Mouse (Mus musculus) kidney, postnatal 14 days (tissue): ENCODE measurements around the gene Pigk.
"Not testable (repeated sequence)": the region's sequence is repeated elsewhere in the genome, so short reads cannot be mapped to it uniquely, and the experiment has no call there.

Source experiments
- DNase-seq: peaks from one replicate; pipeline ENCODE4 v3.0.0; 2022; ENCODE audit warnings: mixed read lengths

Gene Pigk

DNA sequence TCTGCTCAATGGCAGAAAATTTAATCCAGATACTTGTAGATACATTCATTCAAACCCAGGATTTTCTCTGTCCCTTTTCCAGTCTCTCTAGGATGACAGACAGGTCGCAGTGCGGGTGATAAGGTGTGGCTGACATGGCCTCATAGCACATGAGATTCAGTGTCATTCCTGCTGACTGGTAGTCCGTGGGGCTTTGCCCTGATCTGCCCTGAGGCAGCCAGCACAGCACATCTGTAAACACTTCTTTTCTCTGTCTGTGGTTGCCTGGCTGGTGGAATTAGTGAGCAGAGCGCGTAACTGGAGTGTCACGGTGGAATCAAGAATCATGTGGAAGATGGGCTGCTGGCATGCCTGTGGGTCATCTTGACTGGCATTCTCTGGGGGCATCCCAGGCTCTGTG lies 56.2 kb downstream of the Pigk start:
- DNase-seq, result no peak

DNA sequence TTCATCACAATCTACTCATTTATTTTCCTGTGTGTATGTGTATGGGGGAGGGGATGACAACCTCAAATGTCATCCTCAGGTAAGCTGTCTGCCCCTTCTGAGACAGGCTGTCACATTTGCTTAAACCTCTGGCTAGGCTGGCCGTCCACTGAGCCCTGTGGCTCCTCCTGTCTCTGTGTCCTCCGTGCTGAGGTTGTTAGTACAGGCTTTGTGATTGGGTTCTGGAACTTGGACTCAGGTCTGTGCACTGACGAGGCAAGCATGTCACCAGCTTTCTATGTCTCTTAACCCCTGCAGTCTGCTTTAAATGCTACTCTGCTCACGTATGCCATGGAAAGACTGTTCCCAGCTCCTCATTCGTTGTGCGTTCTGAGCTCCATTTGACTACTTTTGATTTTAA lies 62.5 kb downstream of the Pigk start:
- peak; percentile 20 for DNase-seq

DNA sequence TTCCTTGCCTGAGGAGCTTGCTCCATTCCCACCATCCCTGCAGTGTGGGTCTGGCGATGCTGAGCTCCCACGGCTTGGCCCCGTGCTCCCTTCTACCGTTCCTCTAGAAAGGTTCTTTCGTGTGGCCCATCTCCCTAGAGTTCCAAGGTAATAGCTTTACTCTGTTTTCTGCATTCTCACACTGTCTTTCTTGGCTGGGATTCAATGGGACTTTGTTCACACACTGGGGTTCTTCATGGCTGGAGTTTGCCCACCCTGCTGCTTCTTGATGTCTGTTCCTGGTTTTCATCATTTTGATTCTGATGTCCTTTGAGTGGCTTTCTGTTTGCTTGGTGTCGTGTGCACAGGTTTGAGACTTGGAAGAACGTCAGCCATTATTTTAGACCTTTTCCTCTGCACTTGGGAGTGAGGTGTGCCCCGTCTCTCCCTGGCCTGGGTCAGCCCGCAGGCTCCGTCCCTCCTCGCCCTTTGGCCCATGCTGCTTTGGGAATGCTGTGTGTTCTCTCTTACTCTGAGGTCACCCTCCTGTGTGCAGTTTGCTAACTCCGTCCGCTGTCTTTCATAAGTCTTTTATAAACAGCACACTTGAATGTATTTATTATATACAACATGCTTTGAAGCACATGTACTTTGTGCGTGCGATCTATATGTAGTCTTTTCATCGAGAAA lies 63.1 kb downstream of the Pigk start:
- DNase-seq, result peak; percentile 64

DNA sequence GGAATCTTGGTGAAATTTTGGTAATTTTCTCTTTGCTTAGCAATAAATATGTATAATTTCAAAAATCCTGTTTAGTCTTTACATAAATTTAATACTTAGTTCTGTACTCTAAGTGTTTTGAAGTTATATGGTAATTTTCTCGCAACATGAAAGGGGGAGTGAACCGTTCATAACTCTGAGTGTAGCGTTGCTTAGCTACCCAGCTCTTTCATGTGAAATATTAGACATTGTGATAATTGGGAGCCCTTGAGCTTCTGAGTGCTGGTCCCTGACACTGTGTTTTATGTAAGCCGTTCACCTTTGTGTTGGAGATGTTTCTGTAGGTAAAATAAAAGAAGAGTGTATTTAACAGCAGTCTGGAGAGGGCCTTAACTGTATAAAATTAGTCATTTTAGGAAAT lies 65.9 kb downstream of the Pigk start:
- no peak for DNase-seq

DNA sequence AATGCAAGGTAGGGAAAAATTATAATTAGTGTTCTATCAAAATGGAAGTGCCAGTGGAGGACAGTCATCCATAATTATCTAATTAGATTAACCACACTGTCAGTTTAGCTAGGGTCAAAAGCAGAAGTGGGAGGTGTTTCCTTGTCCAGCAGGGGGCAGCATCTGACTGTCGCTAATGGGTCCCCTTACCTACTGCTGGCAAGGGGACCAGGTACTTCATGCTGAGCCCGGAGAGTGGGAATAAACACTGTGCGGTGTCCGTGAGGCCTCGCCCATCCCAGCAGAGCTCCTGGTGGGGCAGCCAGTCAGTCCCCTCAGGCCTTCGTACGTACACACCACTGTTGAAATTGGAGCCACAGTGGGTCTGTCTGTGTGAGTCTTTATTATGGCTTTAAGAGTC lies 69.9 kb downstream of the Pigk start:
- peak; percentile 72 for DNase-seq

DNA sequence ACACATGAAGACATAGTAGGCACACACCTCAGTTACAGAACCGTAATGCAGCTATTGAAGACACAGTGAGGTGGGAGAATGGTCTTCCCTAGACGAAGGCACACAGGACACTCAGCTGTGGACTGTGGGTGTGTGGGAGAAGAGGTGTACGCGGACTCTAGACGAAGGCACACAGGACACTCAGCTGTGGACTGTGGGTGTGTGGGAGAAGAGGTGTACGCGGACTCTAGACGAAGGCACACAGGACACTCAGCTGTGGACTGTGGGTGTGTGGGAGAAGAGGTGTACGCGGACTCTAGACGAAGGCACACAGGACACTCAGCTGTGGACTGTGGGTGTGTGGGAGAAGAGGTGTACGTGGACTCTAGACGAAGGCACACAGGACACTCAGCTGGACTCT lies 70.5 kb downstream of the Pigk start:
- DNase-seq, result not testable (repeated sequence)

DNA sequence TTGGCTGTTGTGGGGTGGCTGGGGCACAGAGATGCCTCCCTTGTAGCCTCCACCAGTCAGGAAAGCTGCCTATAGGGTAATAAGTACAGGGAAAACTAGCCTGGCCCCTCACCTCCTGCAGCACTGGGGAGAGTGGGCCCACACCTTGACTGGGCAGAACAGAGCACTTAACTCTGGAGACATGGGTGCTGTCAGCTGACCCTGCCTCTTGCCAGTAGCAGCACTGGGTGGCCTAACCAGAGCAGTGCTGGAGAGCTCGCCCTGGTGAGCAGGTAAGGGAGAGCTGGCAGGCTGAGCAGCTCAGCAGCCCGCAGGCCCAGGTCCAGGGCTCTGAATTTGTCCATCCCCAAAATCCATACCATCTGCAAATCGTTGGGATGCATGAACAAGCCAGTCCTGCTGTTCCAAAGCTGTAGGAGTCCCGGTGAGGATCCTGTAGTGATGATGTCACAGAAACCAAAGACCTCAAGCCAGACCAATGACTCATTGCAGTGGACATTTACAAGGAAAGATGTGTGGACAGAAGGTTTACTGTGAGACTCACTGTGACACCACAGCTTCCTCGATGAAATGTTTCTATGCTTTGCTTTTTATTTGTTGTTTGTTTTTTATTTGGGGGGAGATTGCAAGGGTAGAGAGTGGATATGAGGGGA lies 74.5 kb downstream of the Pigk start:
- not testable (repeated sequence) for DNase-seq

DNA sequence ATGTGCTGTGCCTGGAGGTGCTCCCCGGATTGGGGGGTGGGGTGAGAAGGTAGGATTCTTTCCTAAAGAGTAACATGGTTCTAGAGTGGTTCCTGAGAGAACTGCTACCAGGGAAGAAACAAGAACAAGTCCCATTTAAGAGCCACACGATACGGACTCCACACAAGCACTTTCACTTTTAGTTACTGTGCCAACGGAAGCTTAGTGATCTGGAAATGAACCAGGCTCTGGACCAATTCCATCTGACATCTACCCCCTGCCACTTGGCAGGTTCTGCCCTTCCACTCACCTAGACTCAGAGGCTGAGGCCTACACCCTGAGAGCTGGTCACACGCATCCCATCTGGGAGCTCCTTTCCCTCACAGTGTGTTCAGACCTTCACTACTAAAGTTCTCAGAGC lies 78.7 kb downstream of the Pigk start:
- no peak for DNase-seq

DNA sequence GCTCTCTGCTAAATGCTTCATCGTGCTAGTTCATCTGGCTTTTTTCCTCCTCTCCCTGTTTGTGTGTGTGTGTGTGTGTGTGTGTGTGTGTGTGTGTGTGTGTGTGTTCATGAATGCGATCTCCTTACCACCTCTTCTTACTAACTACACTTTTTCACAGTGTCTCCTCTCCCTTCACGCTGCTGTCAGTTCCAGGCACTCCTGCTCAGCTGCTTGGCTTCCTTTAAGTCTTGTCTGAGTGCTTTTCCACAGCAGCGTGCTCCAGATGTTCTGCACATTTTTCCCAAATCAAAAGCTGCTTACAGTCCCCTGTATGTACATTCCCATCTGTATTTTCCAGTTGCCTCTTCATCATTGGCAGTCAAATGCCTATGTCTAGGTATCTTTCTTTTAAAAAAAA lies 79.1 kb downstream of the Pigk start:
- DNase-seq, result no peak

DNA sequence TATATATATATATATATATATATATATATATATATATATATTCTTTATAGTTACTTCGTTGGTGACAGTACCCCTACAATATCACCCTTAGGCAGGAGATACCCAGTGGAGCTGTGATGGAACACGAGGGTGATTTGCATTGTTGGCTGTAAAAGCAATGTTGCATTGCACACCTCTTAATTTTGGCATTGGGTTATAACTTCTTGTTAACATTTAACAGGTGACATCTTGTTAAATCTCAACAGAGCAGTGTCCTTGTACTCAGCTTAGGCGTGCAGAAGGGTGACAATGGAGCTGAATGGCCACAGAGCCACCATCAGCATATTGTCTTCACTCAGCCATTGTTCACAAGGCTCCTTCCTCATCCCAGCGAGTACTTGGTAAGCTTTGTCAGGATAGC lies 82.3 kb downstream of the Pigk start:
- no peak for DNase-seq

DNA sequence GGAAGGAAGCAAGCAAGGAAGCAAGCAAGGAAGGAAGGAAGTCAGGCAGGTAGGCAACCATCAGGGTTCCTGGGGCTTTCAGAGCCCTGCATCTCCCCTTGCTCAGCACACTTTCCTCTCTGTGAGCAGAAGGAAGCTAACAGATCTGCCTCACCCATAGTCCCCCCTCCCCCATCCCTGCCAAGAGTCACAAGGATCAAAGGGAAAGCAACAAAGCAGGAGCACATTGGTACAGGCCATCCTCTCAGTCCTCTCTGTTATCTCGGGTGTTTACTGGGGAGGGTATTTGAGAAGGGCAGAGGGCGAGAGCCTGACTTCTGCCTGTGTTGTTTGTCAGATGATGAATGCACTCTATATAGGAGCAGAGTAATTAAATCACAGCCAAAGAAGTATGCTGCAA lies 83.5 kb downstream of the Pigk start:
- DNase-seq, result no peak

DNA sequence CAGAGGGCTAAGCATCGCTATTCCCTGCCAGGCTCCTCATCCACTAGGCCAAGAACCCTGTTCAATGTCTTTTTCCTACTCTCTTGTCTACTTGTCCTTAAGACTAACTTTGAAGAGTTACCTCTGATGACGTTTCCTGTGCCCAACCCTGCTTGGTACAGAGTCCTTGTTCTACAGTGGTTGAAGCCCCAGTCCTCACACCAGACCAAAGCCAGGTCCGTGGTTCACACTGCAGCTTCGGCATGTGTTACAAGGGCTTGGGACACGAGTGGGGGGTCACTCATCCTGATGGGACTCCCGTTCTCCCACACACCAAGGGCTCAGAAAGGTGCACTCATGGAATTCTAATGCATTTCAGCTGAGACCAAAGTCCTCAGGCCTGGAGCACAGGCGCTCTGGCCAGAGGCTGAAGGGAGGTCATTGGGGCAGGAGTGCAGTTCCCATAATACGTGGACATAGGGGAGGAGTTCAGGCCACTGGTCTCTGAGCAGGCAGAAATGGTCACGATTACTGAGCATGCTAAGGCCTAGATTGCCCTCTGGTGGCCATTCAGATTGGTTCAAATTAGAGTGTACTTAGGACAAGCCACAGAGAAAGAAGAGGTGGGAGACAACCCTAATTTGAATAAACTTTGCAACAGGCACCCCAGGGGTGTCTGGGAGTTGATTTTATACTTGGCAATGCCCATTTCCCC lies 86.0 kb downstream of the Pigk start:
- DNase-seq, result peak; percentile 70

DNA sequence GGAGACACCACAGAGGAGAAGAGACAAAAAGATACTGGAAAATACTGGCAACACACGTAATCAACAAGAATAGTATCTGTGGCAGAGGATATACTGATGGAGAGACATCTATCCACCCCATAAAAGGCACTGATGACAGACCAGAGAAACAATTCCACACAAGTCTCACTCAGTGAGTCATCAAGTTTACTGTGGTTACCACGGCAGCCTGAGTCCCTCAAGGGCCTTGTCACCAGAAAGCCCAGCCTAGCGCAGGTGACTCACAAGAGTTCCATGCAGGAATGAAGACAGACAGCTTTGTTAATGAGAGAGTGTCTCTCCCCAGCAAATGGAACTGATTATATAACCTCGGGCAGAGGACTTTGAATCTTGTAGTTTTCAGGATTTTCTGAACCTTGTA lies 100.0 kb downstream of the Pigk start:
- DNase-seq, result no peak

DNA sequence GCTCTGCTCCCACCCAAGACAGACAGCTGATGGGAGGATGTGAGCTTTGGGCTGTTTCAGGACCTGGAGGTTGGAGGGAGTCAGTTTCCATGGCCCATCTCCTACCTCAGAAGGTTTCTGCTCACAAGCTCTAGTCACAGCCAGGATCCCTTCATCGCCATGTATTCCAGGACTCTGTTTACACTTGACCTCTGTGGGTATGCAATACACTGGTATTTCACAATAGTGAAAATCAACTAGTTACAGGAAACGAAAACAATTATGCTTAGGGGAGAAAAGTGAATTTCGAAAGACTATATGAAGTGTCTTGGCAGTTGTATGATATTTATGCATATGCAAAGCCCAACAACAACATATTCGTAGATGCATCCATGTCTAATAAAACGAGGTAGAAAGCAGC lies 101.2 kb downstream of the Pigk start:
- no peak for DNase-seq

DNA sequence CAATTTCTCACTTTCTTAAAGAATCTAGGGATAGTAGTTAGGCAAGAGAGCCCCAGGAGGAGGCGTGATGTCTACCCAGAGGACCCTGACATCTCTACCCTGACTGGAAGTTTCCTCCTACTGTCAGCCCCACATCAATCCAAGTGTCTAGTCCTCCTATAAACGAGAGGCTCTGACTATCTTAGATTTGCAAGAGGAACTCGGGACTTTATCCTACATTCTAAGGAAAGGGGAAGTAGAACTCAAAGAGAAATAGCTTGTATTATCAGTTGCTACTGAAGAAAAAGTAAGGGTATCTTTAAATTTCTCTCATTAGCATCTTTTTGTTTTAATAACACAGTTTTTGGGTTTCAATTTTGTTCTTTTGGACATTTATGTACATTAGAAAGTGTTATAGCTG lies 106.5 kb downstream of the Pigk start:
- no peak for DNase-seq

DNA sequence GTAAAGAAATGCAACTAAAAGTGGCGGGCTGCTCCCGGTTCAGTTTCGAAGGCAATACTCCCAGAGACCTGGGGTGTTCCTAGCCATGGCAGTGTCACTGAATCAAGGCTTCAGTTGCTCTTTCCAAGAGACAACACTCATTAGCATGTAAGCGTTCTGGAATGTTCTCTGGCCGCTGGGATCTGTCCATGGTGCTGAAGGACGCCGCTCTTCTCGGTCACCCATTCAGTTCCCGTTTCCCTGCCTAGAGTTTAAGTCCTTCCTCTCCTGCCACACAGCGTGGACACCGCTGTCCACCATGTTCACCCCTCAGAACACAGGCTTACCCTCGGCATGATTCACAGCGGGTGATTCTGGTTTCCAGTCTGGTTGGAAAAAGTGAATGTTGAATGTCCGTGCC lies 107.3 kb downstream of the Pigk start:
- DNase-seq, result peak; percentile 84

DNA sequence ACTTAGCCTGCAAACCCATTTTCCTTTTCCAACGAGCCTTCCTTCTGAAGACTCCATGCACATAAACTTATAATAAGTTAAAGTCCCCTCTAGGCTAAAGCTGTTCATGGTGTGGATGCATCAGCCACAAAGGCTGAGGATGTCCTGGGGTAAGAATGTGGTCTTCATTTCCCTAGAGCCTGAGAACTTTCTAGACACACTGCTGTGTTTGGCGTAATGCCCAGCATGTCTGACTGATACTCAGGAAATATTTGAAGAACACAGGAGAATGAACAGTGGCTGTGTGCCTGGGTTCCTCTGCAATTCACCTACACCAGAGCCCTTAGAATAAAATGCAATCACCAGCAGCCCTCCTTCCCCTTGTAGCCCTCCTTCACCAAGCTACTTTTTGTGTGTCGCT lies 117.5 kb downstream of the Pigk start:
- peak; percentile 72 for DNase-seq

DNA sequence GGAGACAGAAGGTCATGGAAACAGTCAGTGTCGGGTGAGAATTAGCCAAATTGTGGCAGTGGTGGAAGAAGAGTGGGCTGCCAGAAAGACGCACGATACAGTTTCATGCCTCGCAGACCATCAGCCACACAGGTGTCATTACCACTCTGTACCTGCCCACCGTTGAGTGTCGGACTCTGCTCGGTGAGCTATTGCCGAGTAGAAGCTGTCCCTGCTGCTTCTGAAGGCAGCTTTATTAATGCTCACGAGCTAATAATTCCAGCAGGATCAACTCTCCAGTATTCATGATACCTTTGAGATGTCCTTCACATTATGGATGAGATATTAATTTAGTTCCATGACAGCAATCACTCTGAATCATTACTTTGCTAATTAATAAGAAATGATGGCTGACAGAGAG lies 118.1 kb downstream of the Pigk start:
- no peak for DNase-seq

DNA sequence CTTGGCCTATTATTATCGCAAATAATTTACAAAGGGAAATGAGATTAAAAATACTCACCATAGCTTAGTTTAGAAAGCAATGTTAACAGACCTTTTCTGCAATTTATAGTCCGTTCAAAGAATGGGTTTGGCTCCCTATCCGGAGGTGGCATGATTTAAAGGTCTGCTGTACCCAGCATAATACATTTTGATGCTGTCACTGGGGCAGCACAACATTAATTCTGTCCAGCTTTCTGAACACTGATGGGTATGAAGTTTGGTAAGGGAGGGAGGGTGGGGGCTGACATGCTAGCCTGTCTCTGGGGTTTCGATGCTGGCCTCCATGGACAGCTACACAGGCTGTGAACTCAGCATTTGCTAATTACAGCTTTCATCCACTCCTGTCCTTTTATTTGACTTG lies 118.5 kb downstream of the Pigk start:
- DNase-seq, result no peak

DNA sequence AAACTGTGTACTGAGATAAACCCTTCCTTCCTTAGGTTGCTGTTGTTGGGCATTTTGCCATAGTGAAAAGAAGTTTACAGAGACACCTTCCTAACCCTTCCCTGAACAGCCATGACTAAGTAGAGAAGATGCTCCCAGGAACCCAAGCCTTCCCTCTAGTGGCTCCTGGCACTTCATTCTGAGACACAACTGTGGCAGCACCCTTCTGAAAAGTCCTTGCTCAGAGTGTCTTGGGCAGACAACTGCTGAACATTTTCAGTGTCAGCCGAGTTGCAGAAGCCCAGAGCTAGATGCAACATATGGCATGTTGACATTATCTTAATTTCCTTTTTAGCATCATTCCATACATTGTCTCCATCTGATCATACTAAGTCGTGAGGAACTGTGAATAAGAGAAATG lies 123.5 kb downstream of the Pigk start:
- no peak for DNase-seq

DNA sequence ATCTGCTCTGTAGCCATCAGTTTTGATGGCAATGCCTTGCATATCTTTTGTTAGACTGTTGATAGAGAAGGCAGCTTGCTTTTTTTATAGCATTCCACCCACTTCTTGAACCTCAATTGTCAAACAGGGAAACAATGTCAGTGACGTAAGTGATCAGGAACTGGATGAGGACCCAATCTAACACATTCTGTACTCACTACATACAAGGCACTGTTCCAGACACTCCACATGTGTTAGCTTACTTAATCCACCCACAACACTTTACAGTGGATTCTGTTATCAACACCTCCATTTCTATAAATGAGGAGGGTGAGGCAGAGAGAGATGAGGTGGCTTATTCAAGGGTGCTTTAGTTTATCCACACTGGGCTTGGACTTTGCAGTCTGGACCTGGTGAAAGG lies 124.0 kb downstream of the Pigk start:
- DNase-seq, result no peak

DNA sequence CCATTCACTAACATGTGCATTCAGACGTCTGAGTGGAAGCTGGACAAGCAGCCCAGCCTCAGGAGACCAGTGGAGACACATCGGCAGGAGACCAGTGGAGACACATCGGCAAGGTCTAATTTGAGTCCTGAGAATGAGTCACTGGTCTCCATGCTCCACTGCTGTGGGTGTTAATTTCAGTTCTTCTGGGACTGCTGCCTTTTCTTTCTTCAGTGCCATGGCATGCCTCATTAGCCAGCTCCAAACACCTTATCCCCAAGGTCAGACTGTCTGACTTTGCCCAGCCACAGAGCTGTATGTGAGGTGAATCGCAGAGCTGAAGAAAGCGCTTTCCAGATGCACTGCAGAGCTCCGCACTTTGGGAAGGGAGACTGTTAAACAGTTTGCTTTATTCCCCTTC lies 127.4 kb downstream of the Pigk start:
- DNase-seq, result peak; percentile 23

DNA sequence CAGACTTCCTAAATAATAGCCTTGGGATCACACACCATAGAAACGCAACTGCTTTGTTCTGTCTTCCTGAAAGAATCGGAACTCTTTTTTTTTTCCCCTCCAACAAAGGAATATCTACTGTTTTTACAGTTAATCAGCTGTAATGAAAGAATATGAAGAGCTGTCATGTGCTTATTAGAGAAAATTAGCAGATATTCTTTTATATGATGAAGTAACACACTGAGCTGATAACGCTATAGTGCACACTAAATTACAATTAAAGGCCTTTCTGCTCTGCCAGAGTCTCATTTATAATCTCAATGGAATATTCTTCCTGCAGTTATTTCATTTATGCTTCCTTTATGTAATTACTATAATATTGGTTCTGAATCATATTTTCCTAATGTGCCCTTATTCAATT lies 128.7 kb downstream of the Pigk start:
- no peak for DNase-seq

DNA sequence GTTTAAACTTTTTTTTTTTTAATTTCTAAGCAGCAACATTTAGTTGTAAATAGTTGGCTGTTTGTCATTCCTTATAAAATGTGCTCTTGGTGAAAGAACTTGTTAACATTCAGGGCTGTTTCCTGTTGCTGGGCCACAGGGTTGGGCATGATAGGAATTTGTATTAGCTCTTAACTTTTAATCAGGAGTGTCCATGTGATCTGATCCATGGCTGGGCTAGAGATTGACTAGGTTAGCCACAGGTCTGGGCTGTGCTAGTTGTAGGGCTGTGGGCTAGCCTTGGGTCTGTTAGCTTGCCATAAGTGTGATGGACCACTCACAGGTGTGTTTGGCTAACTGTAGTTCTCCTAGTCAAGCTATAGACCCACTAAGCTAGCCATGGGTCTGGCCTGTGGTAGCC lies 130.0 kb downstream of the Pigk start:
- DNase-seq, result no peak
